Mouse (Mus musculus) E14TG2a.4 (cell line): Measurements from ENCODE around the gene Dach1.

Experiments used
- H3K27me3 ChIP-seq: 2 replicates; pipeline ENCODE4 v1.6.1; 2014; ENCODE audit warnings: low read length, control low read depth; ENCODE audit not compliant: insufficient read depth
- H3K36me3 ChIP-seq: 2 replicates; pipeline ENCODE4 v1.6.1; 2014; ENCODE audit warnings: low read length, control low read depth; ENCODE audit not compliant: insufficient read depth
- H3K4me1 ChIP-seq: replicated peaks from 2 replicates; pipeline ENCODE4 v1.6.1; 2014; ENCODE audit warnings: low read depth, low read length, control low read depth
- H3K4me3 ChIP-seq: replicated peaks from 2 replicates; pipeline ENCODE4 v1.5.1; 2014; ENCODE audit warnings: mild to moderate bottlenecking, low read length
- H3K9me3 ChIP-seq: 2 replicates; pipeline ENCODE4 v1.6.1; 2014; ENCODE audit warnings: low read length, control low read depth
- CTCF ChIP-seq: conservative IDR thresholded peaks from 2 replicates; pipeline ENCODE4 v1.5.1; 2014; ENCODE audit warnings: low read length
- NANOG ChIP-seq: IDR thresholded peaks from 2 replicates; pipeline ENCODE4 v1.6.1; 2014; ENCODE audit warnings: borderline replicate concordance, low read length, mixed read lengths
- POU5F1 ChIP-seq: IDR thresholded peaks from 2 replicates; pipeline ENCODE4 v1.6.1; 2014; ENCODE audit warnings: low read length, borderline replicate concordance

The Dach1 gene

GRCm38 (mm10) chr14:98087355-98087754 lies 82.2 kb downstream of the Dach1 start:
- TF ChIP-seq POU5F1: no peak
- TF ChIP-seq CTCF: no peak
- TF ChIP-seq NANOG: no peak
- no peaks in the 10 kb centered on the region for H3K4me1 ChIP-seq

GRCm38 (mm10) chr14:98086794-98087193 lies 82.8 kb downstream of the Dach1 start:
- Histone ChIP-seq H3K4me1 (no peaks in the 10 kb centered on the region), H3K4me3 (no peak overlapping the region), H3K36me3 (no peaks in the 10 kb centered on the region), H3K9me3 (no peaks in the 10 kb centered on the region), H3K27me3 (no peaks in the 10 kb centered on the region)
- TF ChIP-seq POU5F1 (no peak), CTCF (no peak), NANOG (no peak)

More at GRCm38 (mm10) chr14:98087355-98087754, 82.2 kb downstream of the Dach1 start:
- H3K9me3 ChIP-seq: no peaks in the 10 kb centered on the region
- no peak overlapping the region for H3K4me3 ChIP-seq
- no peaks in the 10 kb centered on the region for H3K27me3 ChIP-seq
- H3K36me3 ChIP-seq: no peaks in the 10 kb centered on the region

GRCm38 (mm10) chr14:98085141-98085540 lies 84.4 kb downstream of the Dach1 start:
- no peaks in the 10 kb centered on the region for H3K4me1 ChIP-seq
- H3K36me3 ChIP-seq: no peaks in the 10 kb centered on the region
- no peak for TF ChIP-seq POU5F1
- TF ChIP-seq NANOG: no peak
- TF ChIP-seq CTCF: no peak
- H3K9me3 ChIP-seq: no peaks in the 10 kb centered on the region
- H3K4me3 ChIP-seq: no peak overlapping the region
- H3K27me3 ChIP-seq: no peaks in the 10 kb centered on the region

- no peaks in the 10 kb centered on the region for H3K27me3 ChIP-seq
- TF ChIP-seq POU5F1 (no peak), CTCF (no peak), NANOG (no peak)
- no peak overlapping the region for H3K4me3 ChIP-seq
- H3K9me3 ChIP-seq: no peaks in the 10 kb centered on the region
- no peaks in the 10 kb centered on the region for H3K4me1 ChIP-seq
- H3K36me3 ChIP-seq: no peaks in the 10 kb centered on the region
Observed at GRCm38 (mm10) chr14:98084720-98085119, 84.8 kb downstream of the Dach1 start.

GRCm38 (mm10) chr14:98083419-98083818 lies 86.1 kb downstream of the Dach1 start:
- Histone ChIP-seq H3K36me3 (no peaks in the 10 kb centered on the region), H3K9me3 (no peaks in the 10 kb centered on the region), H3K4me1 (no peaks in the 10 kb centered on the region), H3K4me3 (no peak overlapping the region), H3K27me3 (no peaks in the 10 kb centered on the region)
- no peak for TF ChIP-seq POU5F1
- TF ChIP-seq NANOG: no peak
- TF ChIP-seq CTCF: no peak

- Histone ChIP-seq H3K4me3 (no peak overlapping the region), H3K36me3 (no peaks in the 10 kb centered on the region), H3K4me1 (no peaks in the 10 kb centered on the region), H3K9me3 (no peaks in the 10 kb centered on the region), H3K27me3 (no peaks in the 10 kb centered on the region)
- no peak for TF ChIP-seq NANOG
- no peak for TF ChIP-seq POU5F1
- no peak for TF ChIP-seq CTCF
Observed at GRCm38 (mm10) chr14:98080014-98080413, 89.6 kb downstream of the Dach1 start.

- TF ChIP-seq POU5F1 (no peak), NANOG (no peak), CTCF (no peak)
- Histone ChIP-seq H3K4me3 (no peak overlapping the region), H3K27me3 (no peaks in the 10 kb centered on the region), H3K4me1 (peaks cover 5% of the 10 kb centered on the region; the same call in 1 of the 2 replicates), H3K9me3 (no peaks in the 10 kb centered on the region), H3K36me3 (no peaks in the 10 kb centered on the region)
Observed at GRCm38 (mm10) chr14:98077996-98078395, 91.6 kb downstream of the Dach1 start.

GRCm38 (mm10) chr14:98073421-98074080 lies 96.0 kb downstream of the Dach1 start:
- Histone ChIP-seq H3K4me3 (no peak overlapping the region), H3K9me3 (no peaks in the 10 kb centered on the region), H3K27me3 (no peaks in the 10 kb centered on the region), H3K36me3 (no peaks in the 10 kb centered on the region), H3K4me1 (peaks cover 15% of the 10 kb centered on the region; the same call in 1 of the 2 replicates)
- TF ChIP-seq NANOG: no peak
